Mouse (Mus musculus) neural tube, embryonic 11.5 days (tissue): ENCODE measurements around the gene Tmem163. TPM values are rescaled to one million over a fixed set of nuclear protein-coding genes. Genes with fewer than 3 reads are reported as not detected.

Source experiments
- ATAC-seq: fragments of 200-750 bp; cut with Nextera tagmentation; 2 replicates; pipeline ENCODE4 v1.8.0; 2017; ENCODE audit warnings: moderate number of reproducible peaks, mild to moderate bottlenecking, moderate TSS enrichment, moderate library complexity; ENCODE audit not compliant: insufficient read depth, low FRiP score, low TSS enrichment
- DNase-seq: peaks from one replicate; pipeline ENCODE4 v3.0.0-alpha.2; 2015; ENCODE audit warnings: low spot score
- H3K27ac ChIP-seq: fragments of 300-500 bp; sonication (generic); 2 replicates; pipeline ENCODE4 v1.5.1; 2014; ENCODE audit warnings: low read depth, mild to moderate bottlenecking, low read length
- H3K27me3 ChIP-seq: fragments of 300-500 bp; sonication (generic); 2 replicates; pipeline ENCODE4 v1.6.1; 2014; ENCODE audit warnings: mild to moderate bottlenecking, low read length, mixed read lengths; ENCODE audit not compliant: control insufficient read depth, insufficient read depth
- H3K36me3 ChIP-seq: fragments of 300-500 bp; sonication (generic); 2 replicates; pipeline ENCODE4 v1.6.1; 2014; ENCODE audit warnings: mild to moderate bottlenecking, low read length, moderate library complexity, mixed read lengths; ENCODE audit not compliant: control insufficient read depth, insufficient read depth
- H3K4me1 ChIP-seq: fragments of 300-500 bp; sonication (generic); 2 replicates; pipeline ENCODE4 v1.6.1; 2014; ENCODE audit warnings: low read length, mixed read lengths; ENCODE audit not compliant: control insufficient read depth, insufficient read depth
- H3K4me2 ChIP-seq: fragments of 300-500 bp; sonication (generic); 2 replicates; pipeline ENCODE4 v1.6.1; 2014; ENCODE audit warnings: low read depth, mild to moderate bottlenecking, moderate library complexity
- H3K4me3 ChIP-seq: fragments of 300-500 bp; sonication (generic); 2 replicates; pipeline ENCODE4 v1.5.1; 2014; ENCODE audit warnings: low read depth, low read length
- H3K9ac ChIP-seq: fragments of 300-500 bp; sonication (generic); 2 replicates; pipeline ENCODE4 v1.6.1; 2014; ENCODE audit warnings: mild to moderate bottlenecking, low read length
- H3K9me3 ChIP-seq: fragments of 300-500 bp; sonication (generic); 2 replicates; pipeline ENCODE4 v1.6.1; 2016; ENCODE audit warnings: low read length; ENCODE audit not compliant: control insufficient read depth
- WGBS: fragments of 180-500 bp; shearing (Covaris S2); extraction: QIAGEN DNeasy Blood & Tissue Kit; methylation state at CpG from one replicate; pipeline ENCODE4 v1.1.7; 2014; 5-methylcytosine and 5-hydroxymethylcytosine counted together
- polyA plus RNA-seq: library from polyadenylated mRNA; unstranded; fragments of >200 nt; fragmentation: Nextera tagmentation; extraction: Ambion mirVana; gene quantifications from 2 replicates; pipeline ENCODE4 v1.2.1, GENCODE M21; 2014

The Tmem163 gene
- polyA plus RNA-seq, 1 experiment from 2014 or later = 32.0 TPM

DNA sequence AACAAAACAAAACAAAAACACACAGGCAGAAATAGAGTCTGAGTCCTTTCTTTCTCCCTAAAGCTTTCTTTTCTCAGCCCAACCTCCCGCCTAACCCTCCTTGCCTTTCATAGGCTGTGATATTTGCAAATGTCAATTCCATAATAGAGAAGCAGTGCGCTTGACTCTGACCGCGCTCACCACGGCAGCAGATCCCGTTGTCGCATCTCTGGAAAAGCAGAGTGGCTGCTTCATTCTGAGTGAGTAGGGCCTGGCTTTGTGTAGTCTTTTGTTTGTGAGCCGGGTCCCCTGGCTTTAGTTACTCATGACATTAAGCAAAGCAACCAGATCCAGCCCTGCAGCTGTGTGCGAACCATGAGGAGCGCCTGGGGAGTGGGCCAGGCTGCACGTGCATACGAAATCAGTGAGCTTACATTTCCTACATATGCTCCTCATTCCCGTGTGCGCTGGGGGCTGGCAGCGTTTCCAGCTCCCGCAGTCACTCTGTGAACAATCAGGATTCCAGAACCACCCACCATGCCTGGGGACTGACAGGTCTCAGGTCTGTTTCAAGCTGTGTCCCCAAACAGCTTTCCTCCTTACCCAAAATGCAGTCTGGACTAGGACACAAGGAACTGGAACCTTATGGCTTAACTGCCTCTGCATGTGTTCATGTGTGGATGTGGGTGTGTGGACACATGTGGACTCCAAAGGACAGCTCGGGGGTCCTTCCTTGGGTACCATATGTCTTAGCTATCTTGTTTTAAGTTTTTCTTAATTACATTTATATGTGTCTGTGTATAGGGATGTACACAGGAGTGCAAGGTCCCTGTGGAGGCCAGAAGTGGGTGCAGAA, 141.9 kb downstream of the Tmem163 start:
- WGBS = 17% methylated on average over 17 of the region's 17 CpGs
- H3K27me3 ChIP-seq = peaks cover 70% of the 10 kb centered on the region

DNA sequence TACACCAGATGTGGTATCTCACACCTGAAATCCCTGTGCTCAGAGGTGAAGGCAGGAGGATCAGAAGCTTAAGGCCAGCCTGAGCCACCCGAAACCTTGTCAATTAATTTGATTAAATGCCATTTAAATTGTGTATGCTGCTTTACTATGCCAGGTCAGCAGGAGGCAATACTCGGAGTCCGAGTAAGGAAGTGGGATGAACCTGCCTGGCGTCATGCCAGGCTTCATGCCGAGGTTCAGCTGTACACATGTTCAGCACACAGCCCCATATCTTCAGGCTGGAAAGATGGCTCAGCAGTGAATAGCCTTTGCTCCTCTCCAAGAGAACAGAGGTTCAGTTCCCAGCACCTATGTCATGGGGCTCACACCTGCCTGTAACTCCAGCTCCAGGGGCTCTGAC, 142.9 kb downstream of the Tmem163 start:
- no peak overlapping the region for H3K4me3 ChIP-seq
- H3K4me1 ChIP-seq = no peaks in the 10 kb centered on the region
- no peaks in the 10 kb centered on the region for H3K9me3 ChIP-seq
- no peak overlapping the region for H3K9ac ChIP-seq
- H3K27me3 ChIP-seq = peaks cover 63% of the 10 kb centered on the region
- no peaks in the 10 kb centered on the region for H3K36me3 ChIP-seq
- peak overlapping the region; percentile 1; the same call in 1 of the 2 replicates for H3K27ac ChIP-seq
- 44% methylated on average over 5 of the region's 5 CpGs for WGBS
- ATAC-seq (no peak), DNase-seq (no peak)
- no peak overlapping the region for H3K4me2 ChIP-seq

More for the DNA sequence above, 141.9 kb downstream of the Tmem163 start:
- peak; percentile 79 for DNase-seq
- H3K4me3 ChIP-seq = no peak overlapping the region
- H3K27ac ChIP-seq = peak overlapping the region; percentile 1; the same call in 1 of the 2 replicates
- no peak overlapping the region for H3K4me2 ChIP-seq
- no peaks in the 10 kb centered on the region for H3K9me3 ChIP-seq
- H3K4me1 ChIP-seq = no peaks in the 10 kb centered on the region
- H3K9ac ChIP-seq = no peak overlapping the region
- peak; percentile 61; the same call in 1 of the 2 replicates for ATAC-seq
- H3K36me3 ChIP-seq = no peaks in the 10 kb centered on the region

DNA sequence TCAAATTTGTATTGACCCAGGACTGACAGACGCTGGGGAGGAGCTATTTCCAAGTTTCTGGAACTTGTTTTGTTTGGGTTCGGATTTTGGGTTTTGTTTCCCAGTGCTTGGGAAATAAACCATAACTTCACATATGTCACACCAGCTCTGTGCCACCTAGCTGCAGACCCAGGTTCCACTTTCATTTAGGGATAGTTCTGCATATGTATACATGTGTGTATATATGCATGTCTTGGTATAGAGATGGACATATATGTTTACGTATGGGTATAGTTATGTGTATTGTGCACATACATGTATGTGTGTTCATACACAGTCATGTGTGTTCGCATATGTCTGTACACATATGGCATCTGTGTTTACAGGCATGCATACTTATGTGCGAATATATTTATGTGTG, 147.6 kb downstream of the Tmem163 start:
- H3K27me3 ChIP-seq = peaks cover 75% of the 10 kb centered on the region
- no peak overlapping the region for H3K27ac ChIP-seq
- no peak for DNase-seq
- 67% methylated on average over 5 of the region's 5 CpGs for WGBS
- H3K4me1 ChIP-seq = peaks cover 5% of the 10 kb centered on the region; the same call in 1 of the 2 replicates
- no peak overlapping the region for H3K4me2 ChIP-seq
- no peak overlapping the region for H3K4me3 ChIP-seq
- no peaks in the 10 kb centered on the region for H3K36me3 ChIP-seq
- ATAC-seq = peak; percentile 37
- no peak overlapping the region for H3K9ac ChIP-seq
- no peaks in the 10 kb centered on the region for H3K9me3 ChIP-seq

DNA sequence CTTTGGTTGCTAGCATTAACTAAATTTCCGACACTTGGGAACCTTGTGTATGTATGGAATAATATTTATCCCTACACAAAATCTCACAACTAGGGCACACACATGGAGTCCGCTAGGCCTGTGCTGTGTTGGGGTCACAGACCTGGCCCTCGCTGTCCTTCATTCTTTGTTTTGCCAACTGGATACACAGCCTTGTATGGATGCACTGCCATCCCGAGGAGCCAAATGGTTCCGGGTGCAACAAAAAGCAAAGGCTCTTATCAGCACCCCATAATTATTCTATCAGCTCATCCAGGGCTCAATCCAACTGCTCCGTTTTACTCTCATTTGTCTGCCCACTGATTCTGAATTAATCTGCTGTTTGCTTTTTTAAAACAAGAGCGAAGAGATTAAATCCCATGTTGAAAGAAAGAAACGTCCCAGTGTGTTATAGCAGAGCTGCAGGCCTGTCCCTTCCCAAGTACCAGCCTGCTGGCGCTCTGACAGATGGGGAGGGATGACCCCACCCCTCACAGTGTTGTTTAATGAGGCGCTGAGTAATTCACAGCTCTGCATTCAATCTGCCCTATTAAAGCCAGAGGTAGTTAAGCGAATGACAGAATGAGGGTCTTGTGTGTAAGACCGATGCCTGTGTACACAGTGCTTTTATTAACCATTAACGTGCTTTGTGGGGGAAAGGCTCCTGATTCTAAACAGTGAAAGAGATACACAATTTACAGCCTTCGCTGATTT, 148.3 kb downstream of the Tmem163 start:
- Histone ChIP-seq H3K27ac (peak overlapping the region; percentile 21; the same call in 1 of the 2 replicates), H3K9me3 (no peaks in the 10 kb centered on the region), H3K9ac (no peak overlapping the region), H3K27me3 (peaks cover 71% of the 10 kb centered on the region), H3K36me3 (no peaks in the 10 kb centered on the region), H3K4me2 (no peak overlapping the region), H3K4me3 (no peak overlapping the region), H3K4me1 (peaks cover 5% of the 10 kb centered on the region; the same call in 1 of the 2 replicates)
- DNase-seq (peak; percentile 78), ATAC-seq (peak; percentile 95)
- WGBS = 23% methylated on average over 14 of the region's 14 CpGs

DNA sequence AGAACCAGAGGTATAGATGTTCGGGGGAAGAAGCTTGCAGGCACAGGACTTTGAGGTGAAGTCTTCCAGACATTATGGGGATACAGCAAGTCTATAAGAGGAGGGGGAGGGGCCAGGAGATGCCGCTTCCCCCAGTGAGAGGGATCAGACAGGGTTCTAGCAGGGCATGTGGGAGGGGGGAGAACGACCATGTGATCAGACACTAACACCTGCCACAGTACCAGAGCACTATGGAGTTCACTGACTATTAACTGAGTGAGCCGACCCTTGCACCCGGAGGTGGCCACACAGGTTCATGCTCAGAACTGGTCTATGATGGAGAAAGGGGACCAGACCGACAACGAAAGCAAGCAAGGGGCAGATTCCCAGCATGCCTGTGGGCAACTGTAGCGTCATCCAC, 156.0 kb downstream of the Tmem163 start:
- DNase-seq = no peak
- ATAC-seq = no peak
- 84% methylated on average over 8 of the region's 8 CpGs for WGBS

DNA sequence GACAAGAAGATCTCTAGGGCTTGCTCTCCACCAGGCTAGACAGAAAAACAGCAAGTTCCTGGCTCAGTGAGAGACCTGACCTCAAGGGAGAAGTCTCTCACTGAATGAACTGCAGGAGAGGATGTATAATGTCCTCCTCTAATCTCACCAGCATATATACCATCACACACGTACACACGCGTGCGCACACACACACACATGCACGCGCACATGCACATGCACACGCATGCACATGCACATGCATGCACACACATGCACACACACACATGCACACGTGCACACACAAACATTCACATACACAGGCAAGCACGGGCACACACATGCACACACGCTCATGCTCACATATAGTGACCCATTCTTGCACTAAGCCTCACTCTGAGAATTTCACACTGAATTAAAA, 164.5 kb downstream of the Tmem163 start:
- H3K27me3 ChIP-seq = peaks cover 2% of the 10 kb centered on the region; the same call in 1 of the 2 replicates
- no peak for DNase-seq
- no peaks in the 10 kb centered on the region for H3K36me3 ChIP-seq
- H3K27ac ChIP-seq = no peak overlapping the region
- no peak for ATAC-seq
- H3K9me3 ChIP-seq = peaks cover 3% of the 10 kb centered on the region; the same call in 1 of the 2 replicates
- no peak overlapping the region for H3K4me2 ChIP-seq
- 95% methylated on average over 10 of the region's 10 CpGs for WGBS
- no peak overlapping the region for H3K9ac ChIP-seq
- no peaks in the 10 kb centered on the region for H3K4me1 ChIP-seq
- H3K4me3 ChIP-seq = no peak overlapping the region

More for the DNA sequence above, 156.0 kb downstream of the Tmem163 start:
- H3K4me1 ChIP-seq = no peaks in the 10 kb centered on the region
- H3K4me3 ChIP-seq = no peak overlapping the region
- no peak overlapping the region for H3K4me2 ChIP-seq
- H3K9me3 ChIP-seq = no peaks in the 10 kb centered on the region
- H3K27ac ChIP-seq = no peak overlapping the region
- H3K36me3 ChIP-seq = no peaks in the 10 kb centered on the region
- no peak overlapping the region for H3K9ac ChIP-seq
- peaks cover 49% of the 10 kb centered on the region for H3K27me3 ChIP-seq

DNA sequence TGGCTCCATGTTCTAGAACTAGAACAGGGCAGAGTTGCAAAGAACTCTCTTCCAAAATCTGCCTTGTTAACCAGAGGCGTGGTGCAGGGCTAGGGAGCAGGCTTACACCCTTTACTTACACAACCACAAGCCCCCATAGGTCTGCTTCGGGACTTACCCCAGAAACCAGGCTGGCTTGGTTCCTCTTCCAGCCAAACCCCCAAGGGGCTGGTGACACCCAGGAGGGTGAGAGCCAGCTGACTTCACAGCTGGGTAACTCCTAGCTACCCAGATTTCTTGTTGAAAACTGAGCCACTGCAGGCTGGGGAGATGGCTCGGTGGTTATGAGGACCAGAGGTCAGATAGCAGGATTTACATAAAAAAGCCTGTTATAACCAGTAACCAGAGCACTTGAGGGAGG, 164.9 kb downstream of the Tmem163 start:
- peaks cover 3% of the 10 kb centered on the region; the same call in 1 of the 2 replicates for H3K9me3 ChIP-seq
- no peaks in the 10 kb centered on the region for H3K4me1 ChIP-seq
- H3K27me3 ChIP-seq = peaks cover 2% of the 10 kb centered on the region; the same call in 1 of the 2 replicates
- H3K36me3 ChIP-seq = no peaks in the 10 kb centered on the region
- H3K27ac ChIP-seq = no peak overlapping the region
- 81% methylated on average over 3 of the region's 3 CpGs for WGBS
- DNase-seq = no peak
- H3K4me2 ChIP-seq = no peak overlapping the region
- ATAC-seq = no peak
- no peak overlapping the region for H3K9ac ChIP-seq
- no peak overlapping the region for H3K4me3 ChIP-seq

DNA sequence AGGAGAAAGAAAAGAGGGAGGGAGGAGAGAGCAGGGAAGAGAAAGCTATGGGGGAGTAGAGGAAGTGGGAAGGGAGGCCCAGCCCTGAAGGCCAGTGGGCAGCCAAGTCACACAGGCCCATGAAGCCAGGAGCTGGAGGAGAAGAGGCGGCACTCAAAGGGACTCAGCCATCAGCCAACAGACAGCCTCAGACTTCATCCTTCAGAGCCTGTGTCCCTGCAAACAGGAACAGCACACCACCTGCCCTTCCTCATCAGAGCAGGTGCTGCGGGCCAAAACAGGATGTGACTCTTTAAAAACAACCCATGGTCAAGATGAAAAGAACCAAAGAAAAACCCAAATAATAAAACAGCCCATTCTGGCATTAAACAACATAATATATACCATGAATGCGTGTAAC, 165.7 kb downstream of the Tmem163 start:
- no peak overlapping the region for H3K27ac ChIP-seq
- ATAC-seq (no peak), DNase-seq (no peak)
- 76% methylated on average over 3 of the region's 3 CpGs for WGBS
- H3K9me3 ChIP-seq = peaks cover 3% of the 10 kb centered on the region; the same call in 1 of the 2 replicates
- H3K9ac ChIP-seq = no peak overlapping the region
- H3K4me3 ChIP-seq = no peak overlapping the region
- no peaks in the 10 kb centered on the region for H3K4me1 ChIP-seq
- peaks cover 2% of the 10 kb centered on the region; the same call in 1 of the 2 replicates for H3K27me3 ChIP-seq
- H3K4me2 ChIP-seq = no peak overlapping the region
- no peaks in the 10 kb centered on the region for H3K36me3 ChIP-seq
